Mouse (Mus musculus): ENCODE measurements around the gene Egfl7. TPM values are rescaled to one million over a fixed set of nuclear protein-coding genes. Genes with fewer than 3 reads are reported as not detected.

The Egfl7 gene
- total RNA-seq, 2 experiments from 2014 or later: 73.5 to 83.0 TPM

GRCm38 (mm10) chr2:26587044-26587405 lies 7.2 kb downstream of the Egfl7 start:
- DNase-seq (ENCODE audit: extremely low spot score in 1 of 2, low spot score in 2 of 2): peak in 1 of 2 experiments; percentile 63
- intact Hi-C loops (cut with DNase I): no loop called here

DNA sequence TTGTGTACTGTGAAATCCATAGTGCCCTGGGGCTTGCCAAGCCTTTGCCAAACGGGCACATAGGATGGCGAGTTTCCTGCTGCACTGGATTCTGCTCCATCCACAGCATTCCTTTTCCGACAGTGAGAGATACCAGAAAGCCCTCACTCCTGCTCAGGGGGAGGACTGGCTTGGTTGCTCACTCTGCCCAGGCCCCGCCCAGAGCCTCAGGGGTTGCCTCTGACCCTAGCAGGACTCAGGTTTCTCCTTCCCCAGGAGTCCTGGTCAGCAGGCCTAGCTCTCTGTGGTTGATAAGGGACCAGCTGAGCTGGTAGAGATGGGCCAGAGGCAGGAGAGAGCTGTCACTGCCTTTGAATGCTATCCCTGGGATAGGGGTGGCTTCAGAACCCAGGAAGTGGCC lies 8.8 kb downstream of the Egfl7 start:
- DNase-seq (ENCODE audit: extremely low spot score in 1 of 2, low spot score in 2 of 2): peak in 1 of 2 experiments; percentile 43
- intact Hi-C loops (cut with DNase I): no loop called here

GRCm38 (mm10) chr2:26589284-26589683 lies 9.5 kb downstream of the Egfl7 start:
- intact Hi-C loops (cut with DNase I): no loop called here
- no peak for DNase-seq (ENCODE audit: extremely low spot score in 1 of 2, low spot score in 2 of 2)

GRCm38 (mm10) chr2:26590282-26590681 lies 10.5 kb downstream of the Egfl7 start:
- no peak for DNase-seq (ENCODE audit: extremely low spot score in 1 of 2, low spot score in 2 of 2)
- intact Hi-C loops (cut with DNase I): no loop called here

- intact Hi-C loops (cut with DNase I): no loop called here
- no peak for DNase-seq (ENCODE audit: extremely low spot score in 1 of 2, low spot score in 2 of 2)
Measured at GRCm38 (mm10) chr2:26590962-26591361, 11.1 kb downstream of the Egfl7 start.

- no peak for DNase-seq (ENCODE audit: extremely low spot score in 1 of 2, low spot score in 2 of 2)
- intact Hi-C loops (cut with DNase I): no loop called here
Measured at GRCm38 (mm10) chr2:26591416-26591815, 11.6 kb downstream of the Egfl7 start.

GRCm38 (mm10) chr2:26593211-26594021 lies 13.6 kb downstream of the Egfl7 start:
- intact Hi-C loops (cut with DNase I): no loop called here
- DNase-seq (ENCODE audit: extremely low spot score in 1 of 2, low spot score in 2 of 2): no peak

GRCm38 (mm10) chr2:26594022-26594346 lies 14.2 kb downstream of the Egfl7 start:
- intact Hi-C loops (cut with DNase I): no loop called here
- peak in 1 of 2 experiments; percentile 69 for DNase-seq (ENCODE audit: extremely low spot score in 1 of 2, low spot score in 2 of 2)

GRCm38 (mm10) chr2:26594461-26594933 lies 14.7 kb downstream of the Egfl7 start:
- intact Hi-C loops (cut with DNase I): no loop called here
- DNase-seq (ENCODE audit: extremely low spot score in 1 of 2, low spot score in 2 of 2): no peak

DNA sequence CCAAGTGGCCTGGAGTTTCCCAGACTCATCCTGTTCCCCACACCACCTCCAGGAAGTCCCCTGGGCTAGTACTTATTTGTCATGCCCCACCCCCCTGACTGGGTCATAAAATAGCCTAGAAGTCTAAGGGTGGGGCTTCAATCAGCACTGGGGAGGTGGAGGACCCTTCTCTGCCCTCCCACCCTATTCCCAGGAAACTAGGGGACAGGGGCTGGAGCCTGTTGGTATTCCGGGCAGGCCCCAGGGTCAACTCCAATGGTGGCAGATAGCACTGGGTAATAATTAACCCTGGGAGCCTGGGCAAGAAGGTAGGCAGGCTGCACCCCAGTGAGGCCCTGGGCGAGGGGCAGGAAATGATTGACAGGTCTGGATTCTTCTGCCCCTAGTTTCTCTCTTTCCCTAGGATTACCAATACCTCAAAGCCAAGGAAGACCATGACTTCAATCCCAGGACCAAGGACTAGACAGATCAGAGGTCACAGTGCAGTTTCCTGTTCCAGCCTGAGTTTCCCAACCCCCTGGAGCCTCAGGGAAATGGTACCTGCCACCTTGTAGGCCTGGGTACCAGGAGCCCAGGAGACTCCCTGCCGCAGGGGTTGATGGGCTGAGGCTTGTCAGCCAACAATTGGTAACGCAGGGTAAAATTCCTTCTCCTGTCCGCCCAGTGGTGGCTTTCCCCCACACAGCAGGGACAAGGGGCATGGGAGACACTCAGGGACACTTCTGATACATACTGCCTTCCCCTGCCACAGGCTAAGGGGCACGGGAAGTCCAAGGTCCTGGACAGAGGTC lies 15.3 kb downstream of the Egfl7 start:
- DNase-seq (ENCODE audit: extremely low spot score in 1 of 2, low spot score in 2 of 2): no peak
- intact Hi-C loops (cut with DNase I): no loop called here

- intact Hi-C loops (cut with DNase I): no loop called here
- DNase-seq (ENCODE audit: extremely low spot score in 1 of 2, low spot score in 2 of 2): no peak
Measured at GRCm38 (mm10) chr2:26595725-26596435, 16.1 kb downstream of the Egfl7 start.

DNA sequence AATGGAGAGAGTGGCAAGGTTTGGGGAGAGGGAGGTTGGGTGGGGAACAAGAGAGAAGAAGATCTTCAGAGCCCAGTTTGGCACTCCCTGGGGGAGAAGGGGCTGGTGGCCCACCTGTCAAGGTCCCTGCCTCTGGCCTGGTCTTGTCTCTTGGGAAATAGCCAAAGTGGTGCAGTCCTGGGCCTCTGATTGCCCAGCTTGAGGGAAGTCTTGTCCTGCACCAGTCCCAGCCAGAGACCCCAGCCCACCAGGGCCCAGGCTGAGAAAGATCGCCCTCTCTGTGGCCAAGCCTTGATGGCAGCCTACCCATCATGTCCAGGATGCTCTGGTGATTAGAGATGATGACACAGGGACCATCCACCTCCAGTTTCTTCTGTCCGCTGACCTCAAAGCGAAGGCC lies 17.1 kb downstream of the Egfl7 start:
- no peak for DNase-seq (ENCODE audit: extremely low spot score in 1 of 2, low spot score in 2 of 2)
- intact Hi-C loops (cut with DNase I): no loop called here

GRCm38 (mm10) chr2:26597810-26598209 lies 18.0 kb downstream of the Egfl7 start:
- no peak for DNase-seq (ENCODE audit: extremely low spot score in 1 of 2, low spot score in 2 of 2)
- intact Hi-C loops (cut with DNase I): no loop called here

- no peak for DNase-seq (ENCODE audit: extremely low spot score in 1 of 2, low spot score in 2 of 2)
- intact Hi-C loops (cut with DNase I): no loop called here
Measured at GRCm38 (mm10) chr2:26598462-26598861, 18.6 kb downstream of the Egfl7 start.

DNA sequence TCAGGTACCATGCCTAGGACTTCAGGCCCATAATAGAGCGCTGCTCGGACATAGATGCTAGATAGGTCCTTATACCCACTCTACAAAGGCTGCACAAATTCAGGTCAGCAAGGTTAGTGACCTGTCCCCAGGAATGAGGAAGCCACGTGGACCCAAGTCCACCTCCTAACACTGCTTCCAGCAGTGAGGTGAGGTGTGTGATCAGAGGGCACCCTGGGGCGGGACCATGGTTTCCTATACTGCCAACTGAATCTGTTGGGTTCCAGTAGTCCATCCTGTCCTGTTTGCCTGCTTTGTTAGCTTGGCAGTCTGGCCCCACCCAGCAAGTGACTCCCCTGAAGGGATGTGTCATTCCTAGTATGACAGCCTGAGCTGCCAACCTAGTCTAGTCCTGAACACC lies 20.2 kb downstream of the Egfl7 start:
- no peak for DNase-seq (ENCODE audit: extremely low spot score in 1 of 2, low spot score in 2 of 2)
- intact Hi-C loops (cut with DNase I): no loop called here

- DNase-seq (ENCODE audit: extremely low spot score in 1 of 2, low spot score in 2 of 2): no peak
- intact Hi-C loops (cut with DNase I): no loop called here
Measured at GRCm38 (mm10) chr2:26600664-26601063, 20.9 kb downstream of the Egfl7 start.

- intact Hi-C loops (cut with DNase I): no loop called here
- no peak for DNase-seq (ENCODE audit: extremely low spot score in 1 of 2, low spot score in 2 of 2)
Measured at GRCm38 (mm10) chr2:26601595-26601994, 21.8 kb downstream of the Egfl7 start.

DNA sequence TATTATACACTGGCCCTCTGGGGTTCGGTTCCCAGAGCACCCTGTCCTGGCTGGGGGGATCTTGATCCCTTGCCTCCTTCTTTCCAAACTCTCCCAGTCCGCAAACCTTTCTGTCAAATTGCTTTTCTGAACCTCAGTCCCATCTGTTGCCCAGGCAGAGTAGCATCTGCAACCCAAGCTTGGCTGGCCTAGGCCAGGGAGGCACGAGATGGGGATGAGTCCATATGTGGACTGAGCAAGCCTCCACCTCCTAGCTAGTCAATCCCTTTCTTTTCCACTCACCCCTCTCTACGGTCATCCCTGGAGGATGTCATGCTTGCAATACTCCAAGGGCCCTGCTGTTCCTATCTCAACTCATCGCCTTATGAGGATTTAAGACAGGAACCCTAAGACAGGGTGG lies 22.8 kb downstream of the Egfl7 start:
- no peak for DNase-seq (ENCODE audit: extremely low spot score in 1 of 2, low spot score in 2 of 2)
- intact Hi-C loops (cut with DNase I): no loop called here

GRCm38 (mm10) chr2:26603159-26603558 lies 23.3 kb downstream of the Egfl7 start:
- DNase-seq (ENCODE audit: extremely low spot score in 1 of 2, low spot score in 2 of 2): no peak
- intact Hi-C loops (cut with DNase I): no loop called here

Measured in left cerebral cortex, postnatal 10 days (tissue).